Mouse (Mus musculus) liver, embryonic 14.5 days (tissue): ENCODE measurements around the gene Rbp2.

Experiments
- CTCF ChIP-seq: IDR thresholded peaks from 2 replicates; pipeline ENCODE4 v1.5.1; 2016; ENCODE audit warnings: antibody characterized with exemption, low read depth, control low read depth
- EP300 ChIP-seq: IDR thresholded peaks from 2 replicates; pipeline ENCODE4 v1.6.1; 2016; ENCODE audit warnings: antibody characterized with exemption, low read depth

DNA sequence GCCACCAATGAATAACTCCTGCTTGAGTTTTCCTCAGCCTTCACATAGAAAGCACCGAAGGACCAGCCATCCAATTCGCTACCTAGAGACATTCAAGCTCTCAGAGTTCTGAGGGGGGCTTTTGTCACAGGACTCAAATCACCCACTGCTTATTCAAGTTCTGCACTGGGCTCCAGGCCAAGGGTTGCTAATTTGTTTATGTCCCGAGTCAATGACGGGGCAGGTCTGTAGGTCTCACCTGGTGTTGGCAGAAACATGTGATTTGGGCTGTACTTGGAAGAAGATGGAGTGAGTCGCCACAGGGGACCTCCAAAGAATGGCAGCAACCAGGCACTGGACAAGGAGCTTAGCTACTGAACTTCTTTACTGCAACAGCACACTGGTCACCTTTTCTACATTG is 5.2 kb downstream of the Rbp2 start:
- no peak for TF ChIP-seq CTCF
- TF ChIP-seq EP300, result no peak
